Mouse (Mus musculus) CD4-positive, CD25-positive, alpha-beta regulatory T cell, adult 2 months (primary cell): ENCODE data around the gene Dtx3.

Experiments used
- DNase-seq: peaks from one replicate; pipeline ENCODE4 v3.0.0-alpha.2; 2012; ENCODE audit warnings: low read depth, low spot score

Gene Dtx3

DNA sequence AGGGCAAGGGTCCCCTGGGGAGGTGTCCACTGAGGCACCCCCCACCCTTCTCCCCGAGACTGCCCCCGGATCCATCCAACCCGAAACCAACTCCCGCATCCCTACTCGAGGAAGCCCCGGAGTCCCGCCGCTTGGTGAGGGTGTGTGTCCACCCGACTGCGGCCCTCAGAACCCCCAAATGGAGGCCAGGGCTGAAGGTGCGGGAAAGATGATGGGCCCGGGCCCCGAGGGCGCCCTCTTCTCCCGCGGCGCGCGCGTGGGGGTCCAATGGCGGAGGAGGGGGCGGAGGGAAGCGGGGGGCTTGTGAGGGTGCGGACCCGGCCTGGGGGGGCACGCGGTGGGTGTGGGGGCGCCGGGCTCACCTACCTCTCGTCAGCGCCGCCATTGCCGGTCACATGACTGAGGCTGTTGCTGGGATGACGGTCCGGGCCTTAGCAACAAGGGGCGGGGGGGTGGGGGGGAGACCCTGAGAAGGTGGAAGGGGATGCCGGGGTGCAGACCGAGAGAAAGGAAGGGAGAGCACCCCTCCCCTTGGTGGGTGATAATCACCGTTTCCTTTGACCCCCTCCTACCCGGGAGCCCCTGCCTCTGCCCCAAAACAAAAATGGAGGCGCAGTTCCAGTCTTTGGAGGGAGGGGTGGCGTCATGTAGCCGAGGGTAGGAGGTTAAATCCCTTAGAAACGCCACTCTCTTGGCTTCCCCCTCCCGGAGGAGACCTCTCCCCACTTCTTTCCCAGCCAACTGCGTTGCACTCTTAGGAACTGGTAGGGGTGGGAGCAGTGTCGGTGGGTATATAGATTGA is at the start of gene Dtx3:
Gene Dtx3, minus strand, starts transcription at position 401 of the 802 bp plus-strand sequence.
- DNase-seq = peak; percentile 66

DNA sequence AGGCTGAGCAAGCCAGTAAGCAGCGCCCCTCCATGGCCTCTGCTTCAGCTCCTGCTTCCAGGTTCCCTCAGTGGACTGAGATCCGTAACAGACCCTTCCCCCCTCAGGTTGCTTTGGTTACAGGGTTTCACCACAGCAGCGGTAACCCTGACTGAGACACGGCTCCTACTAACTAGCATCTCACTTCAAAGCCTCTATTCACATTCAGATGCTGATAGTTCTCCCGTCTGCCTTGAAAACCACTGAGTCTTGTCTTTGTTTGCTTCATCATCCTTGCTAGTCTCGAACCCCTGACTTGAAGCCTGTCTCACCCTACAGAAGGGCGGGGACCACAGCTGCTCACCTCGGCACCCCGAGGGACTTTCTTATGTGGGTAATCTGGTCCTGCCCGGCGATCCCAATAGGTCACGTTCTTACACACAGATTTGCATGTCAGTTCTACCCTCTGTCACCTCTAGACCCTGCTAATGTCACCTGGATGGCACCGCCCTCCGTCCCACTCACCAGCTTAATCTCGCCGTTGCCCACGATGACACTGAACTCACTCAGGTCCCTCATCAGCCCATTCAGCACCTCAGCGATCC is 42.8 kb upstream of the Dtx3 start:
- DNase-seq = no peak

DNA sequence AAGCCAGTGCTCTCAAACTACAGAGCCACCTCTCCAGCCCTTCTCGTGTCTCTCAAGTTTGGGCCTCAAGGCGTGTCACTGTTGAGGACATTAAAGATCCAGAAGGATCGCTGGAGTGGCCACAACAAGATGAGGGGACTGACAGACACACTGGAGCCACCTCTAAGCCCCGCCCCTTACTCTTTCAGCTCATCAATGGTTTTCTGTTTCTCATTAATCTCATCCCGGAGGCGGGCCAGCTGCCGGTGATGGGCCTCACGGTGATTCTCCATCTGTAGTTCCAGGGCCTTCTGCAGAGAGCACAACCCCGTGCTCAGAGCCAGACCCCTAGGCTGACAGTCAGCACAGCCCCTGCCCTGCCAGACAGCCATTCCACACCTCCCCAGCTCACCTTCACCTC is 41.0 kb upstream of the Dtx3 start:
- no peak for DNase-seq

DNA sequence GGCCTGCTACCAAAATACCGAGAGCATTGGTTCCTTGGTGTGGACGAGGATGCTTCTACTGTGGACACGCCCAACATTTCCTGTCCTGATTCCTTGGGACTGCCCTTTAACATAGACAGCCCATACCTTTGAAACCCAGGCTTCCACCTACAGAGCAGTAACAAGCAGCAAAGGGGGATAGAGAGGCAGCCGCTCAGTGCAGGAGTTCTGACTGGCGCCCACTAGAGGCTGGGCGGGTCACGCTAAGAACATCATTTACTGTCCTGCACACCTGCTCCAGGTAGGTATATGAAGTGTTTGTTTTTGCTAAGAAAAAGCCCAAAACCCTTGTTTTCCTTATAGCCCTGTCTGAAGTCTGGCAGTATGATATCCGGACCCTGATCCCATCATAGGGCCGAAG is 37.6 kb upstream of the Dtx3 start:
- peak; percentile 70 for DNase-seq

DNA sequence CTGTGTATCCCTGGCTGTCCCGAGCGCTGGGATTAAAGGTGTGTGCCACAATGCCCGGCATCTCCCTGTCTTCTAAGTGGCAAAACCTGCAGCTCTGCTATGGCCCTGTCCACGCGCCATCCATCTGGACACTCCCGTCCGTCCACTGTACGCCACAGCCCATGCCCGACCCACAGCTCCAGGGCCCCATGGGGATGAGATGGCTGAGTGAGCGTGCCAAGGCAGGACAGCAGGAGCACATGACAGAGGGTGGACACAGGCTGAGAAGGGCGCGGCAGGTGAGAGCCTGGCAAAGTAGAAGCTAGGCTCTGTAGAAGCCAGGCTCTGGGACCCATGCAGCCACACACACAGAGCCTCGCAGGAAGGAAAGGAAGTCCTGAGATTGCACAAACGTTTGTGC is 36.2 kb upstream of the Dtx3 start:
- DNase-seq = no peak

DNA sequence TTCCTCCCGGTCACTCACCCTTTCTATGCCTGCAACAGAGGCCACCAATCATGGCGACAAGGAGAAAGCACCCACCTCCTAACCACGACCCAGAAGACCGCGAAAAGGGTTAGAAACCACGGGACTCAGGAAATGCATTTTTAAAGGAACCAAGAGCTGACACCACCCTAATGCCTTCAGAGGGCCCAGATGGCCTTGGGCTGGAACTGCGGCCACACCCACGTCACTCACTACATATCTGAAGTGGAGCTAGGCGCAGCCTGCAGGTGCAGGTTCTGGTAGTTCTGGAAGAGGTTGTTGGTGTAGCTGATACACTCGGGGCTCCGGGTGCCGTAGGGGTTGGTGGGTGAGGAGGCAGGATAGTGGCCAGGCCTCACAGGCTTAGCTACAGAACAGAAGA is 35.2 kb upstream of the Dtx3 start:
- peak; percentile 19 for DNase-seq

DNA sequence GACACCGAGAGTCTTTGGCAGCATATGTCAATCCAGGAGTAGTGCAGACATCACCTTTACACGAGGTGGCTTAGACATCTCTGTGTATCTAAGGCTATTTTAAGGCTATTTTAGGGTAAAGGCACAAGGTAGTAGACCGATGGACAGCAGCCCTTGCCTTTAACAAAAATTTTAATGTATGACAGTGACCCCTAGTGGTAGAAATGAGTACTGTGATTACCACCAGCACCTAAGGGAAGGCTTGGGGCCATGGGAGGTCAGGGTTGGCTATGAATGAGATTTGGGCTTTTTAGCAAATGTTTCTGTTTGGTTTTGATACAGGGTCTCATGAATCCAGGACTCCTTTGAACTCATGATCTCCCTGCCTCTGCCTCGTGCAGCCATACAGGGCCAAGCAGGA is 33.4 kb upstream of the Dtx3 start:
- DNase-seq = peak; percentile 81

DNA sequence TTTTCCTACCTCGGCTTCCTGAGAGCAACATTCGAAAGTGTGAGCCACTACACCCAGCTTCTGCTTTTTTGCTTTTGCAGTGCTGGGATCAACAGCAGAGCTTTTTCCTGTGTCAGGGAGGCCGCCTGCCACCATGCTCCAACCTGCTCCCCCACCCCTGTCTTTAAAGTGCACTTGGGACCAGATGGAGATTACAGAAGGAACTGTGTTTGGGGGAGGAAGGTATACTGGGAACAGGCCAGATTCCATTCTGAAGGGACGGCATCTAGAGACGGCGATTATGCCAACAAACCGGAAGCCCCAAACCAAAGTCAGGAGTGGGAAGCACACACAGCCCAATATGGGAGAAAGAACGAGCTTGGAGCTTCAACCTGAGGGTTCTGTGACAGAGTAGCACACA is 31.6 kb upstream of the Dtx3 start:
- no peak for DNase-seq

DNA sequence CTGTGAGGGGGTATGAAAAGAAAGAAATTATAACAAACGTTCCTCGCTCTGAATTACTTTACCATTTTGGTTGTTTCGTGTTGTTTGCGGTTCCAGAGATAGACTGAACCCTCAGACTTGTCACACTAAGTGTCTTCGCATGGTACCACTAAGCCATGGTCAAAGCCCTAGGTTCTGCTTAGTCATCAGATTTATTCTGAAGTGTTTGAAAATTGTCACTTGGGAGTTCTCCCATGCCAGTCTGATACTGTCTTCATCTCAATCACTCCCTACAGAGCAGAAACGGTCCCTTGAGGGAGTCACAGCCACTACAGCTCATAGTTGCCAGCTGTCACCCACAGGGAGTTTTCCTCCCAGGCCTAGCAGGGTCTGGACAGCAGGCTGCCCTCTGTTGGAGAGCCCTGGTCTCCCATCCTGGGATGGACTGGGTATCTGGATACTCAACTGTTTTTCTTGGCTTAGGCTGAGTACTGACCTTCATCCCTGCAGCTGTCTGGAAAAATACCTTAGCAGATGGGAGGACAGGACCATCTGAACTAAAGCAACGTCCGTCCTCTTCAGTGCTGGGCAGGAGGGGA is 30.9 kb upstream of the Dtx3 start:
- no peak for DNase-seq

DNA sequence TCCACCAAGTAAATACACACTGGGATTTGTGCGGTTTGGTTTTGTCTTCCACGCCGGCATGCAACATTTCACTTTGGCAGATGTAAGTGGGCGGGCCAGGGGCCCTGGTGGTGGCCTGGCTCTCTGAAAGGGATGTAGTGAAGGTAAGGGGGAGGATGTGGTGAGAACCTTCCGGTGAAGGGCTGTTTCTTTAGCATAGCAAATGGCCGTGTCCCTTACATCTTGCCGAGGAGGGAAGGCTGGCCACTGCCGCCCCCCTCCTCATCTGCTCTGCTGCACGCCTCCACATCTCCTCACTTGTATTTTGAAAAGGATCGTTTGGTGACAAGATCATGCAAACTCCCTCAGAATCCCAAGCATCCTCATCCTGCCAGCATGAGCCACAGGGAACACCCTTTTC is 30.2 kb upstream of the Dtx3 start:
- DNase-seq = peak; percentile 73

DNA sequence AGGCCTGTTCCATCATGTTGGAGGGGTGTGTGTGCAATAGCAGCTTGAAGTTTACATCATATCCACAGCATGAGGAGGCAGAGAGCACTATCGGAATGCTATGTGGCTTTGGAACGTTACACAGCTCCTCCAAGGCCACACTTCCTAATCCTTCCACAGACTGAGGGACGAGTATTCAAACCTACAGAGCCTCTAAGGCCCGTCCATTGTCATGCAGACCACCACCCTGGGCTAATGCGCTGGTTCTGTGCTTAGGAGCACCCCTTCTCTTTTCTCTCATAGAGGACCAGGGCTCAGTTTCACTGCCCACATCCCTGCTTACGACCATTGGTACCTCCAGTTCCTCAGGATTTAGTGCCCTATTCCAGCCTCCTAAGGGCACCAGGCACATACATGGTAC is 29.7 kb upstream of the Dtx3 start:
- DNase-seq = no peak

DNA sequence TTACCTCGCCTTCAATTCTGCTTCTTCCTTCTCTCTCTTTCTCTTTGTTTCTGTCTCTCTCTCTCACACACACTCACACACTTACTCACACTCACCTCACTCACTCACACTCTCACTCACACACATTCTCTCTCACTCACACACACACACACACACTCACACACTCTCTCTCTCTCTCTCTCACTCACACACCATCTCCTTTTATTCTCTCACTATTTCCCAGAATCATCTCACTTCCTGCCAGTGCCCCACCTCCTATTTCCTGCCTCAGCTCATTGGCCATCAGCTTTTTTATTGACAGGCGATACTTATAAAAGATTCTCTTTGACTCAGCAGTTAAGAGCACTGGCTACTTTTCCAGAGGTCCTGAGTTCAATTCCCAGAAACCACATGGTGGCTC is 22.8 kb upstream of the Dtx3 start:
- DNase-seq = peak; percentile 36

DNA sequence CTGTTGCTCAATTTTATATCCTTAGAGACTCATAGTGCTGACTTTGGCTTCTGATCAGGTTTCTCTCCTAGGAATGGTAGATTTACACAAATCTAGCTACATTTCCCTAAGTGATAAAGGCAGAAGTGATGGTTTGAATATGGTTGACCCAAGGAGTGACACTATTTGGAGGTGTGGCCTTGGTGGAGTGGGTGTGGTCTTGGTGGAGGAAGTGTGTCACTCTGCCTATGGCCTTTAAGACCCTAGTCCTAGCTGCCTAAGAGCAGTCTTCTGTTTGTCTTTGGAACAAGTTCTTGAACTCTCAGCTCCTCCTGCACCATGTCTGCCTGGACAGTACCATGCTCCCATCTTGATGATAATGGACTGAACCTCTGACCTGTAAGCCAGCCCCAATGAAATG is 21.6 kb upstream of the Dtx3 start:
- DNase-seq = no peak

DNA sequence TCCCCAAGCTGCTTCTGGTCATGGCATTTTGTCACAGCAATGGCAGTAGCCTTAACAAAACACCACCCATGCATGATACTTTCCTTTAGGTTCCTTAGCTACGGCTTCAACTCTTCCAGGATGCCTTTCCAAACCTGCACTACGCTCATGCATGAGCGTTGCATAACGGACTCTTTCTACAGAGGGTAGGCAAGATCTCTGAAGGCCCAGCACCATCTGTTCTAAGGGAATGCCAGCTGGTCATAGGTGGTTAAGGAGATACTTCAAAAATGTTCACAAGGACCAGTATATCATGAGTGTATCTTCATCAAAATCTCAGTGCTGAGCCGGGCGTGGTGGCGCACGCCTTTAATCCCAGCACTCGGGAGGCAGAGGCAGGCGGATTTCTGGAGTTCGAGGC is 20.9 kb upstream of the Dtx3 start:
- no peak for DNase-seq

DNA sequence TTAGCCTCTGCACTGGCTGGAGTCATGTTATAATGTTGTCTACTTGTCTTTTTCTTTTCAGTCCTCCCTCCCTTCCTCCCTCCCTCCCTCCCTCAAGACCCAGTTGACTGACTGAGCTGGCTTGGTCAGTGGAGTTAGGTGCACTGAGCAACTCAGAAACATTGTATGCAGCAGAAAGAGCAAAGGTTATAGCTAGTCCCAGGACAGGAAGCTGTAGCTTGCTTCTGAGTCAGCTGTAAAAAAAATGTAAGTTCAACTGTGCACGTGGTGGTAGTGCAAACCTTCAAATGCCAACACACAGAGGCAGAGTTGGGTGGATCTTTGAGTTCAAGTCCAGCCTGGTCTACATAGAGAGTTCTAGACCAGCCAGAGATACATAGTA is 18.9 kb upstream of the Dtx3 start:
- DNase-seq = no peak

DNA sequence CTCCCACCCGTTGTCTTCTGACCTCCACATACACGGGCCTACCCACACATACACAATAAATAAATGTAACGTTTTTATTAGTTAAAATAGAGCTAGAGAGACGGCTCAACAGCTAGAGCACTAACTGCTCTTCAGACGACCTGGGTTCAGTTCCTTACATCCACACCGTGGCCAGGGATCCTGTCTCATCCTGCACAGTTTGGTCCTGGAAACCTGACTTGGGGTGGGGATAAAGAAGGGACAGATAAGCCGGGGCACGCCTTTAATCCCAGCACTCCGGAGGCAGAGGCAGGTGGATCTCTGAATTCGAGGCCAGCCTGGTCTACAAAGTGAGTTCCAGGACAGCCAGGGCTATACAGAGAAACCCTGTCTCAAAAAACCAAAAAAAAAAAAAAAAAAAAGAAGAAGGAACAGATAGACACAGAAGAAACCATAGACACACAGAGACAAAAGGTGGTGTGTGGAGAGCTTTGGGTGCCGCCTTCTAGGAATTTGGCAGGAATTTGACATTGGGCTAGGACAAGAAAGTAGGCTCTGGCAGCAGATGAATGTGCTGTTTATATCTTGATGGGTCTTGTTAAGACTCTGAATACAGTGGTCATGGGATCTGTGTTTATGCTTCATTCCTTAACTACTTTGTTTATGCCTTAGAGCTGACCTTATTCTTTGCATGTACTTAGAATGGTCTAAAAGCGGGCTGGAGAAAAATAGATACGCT is 18.3 kb upstream of the Dtx3 start:
- DNase-seq = no peak

DNA sequence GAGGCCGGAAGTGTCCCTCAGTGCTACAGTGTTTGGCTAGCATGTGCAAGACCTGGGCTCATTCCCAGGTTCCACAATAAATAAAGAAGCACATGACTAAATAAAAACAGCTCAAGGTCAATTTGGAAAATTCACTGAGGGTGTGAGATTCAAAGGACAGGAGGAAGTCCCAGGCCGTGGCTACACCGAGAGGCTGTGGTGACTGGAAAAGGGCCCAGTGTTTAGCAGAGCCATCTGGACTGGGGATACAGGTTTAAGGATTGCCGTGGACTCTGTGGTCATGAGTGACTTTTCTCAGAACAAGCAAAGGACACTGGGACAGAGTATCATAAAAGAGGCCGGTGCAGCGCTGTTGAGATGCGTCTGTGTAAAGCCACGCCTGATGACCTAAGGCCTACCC is 17.7 kb upstream of the Dtx3 start:
- DNase-seq = no peak

DNA sequence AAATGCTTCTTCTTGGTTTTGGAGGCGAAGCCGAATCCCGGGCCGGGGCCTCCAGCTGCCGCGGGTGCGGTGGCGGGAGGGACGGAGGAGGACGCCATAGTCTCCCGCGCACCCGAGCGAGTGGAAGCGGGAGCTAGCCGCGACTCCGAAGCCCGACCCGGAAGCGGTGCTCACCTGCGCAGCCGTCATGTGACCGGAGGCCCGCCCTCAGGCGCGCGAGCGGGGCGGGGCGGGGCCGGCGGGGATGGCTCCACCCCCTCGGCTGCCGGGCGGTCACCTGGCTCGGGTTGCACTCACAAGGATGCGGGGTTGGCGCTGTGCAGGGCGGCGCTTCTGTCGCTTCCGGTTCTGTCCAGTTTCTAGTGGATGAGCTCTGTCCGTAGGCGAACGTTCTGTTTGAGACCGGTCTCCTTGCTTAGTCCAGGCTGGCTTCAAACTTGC is 15.9 kb upstream of the Dtx3 start, which contains the start of gene Pip4k2c:
Gene Pip4k2c, minus strand, starts transcription at position 172 of the 441 bp plus-strand sequence.
- peak; percentile 95 for DNase-seq

DNA sequence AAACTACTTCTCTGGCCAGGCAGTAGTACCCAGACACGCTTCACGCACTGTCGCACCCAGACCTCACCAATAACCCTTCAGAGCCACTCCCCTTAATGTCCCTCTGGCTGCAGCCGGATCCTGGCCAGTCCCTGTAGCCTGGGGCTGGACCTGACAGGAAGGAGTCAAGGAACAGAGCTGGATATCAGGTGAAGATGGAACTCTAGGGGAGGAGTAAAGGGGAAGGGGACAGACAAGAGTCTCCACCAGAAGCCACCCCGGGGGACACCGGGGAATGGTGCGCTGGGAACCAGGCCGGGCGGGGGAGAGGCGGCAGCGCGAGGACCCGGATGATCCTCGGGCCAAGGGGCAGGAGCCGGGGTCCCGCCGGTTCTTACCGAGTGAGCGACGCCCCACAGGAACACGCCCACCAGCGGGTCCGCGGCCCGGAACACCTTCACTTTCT is 15.5 kb upstream of the Dtx3 start:
- DNase-seq = no peak

DNA sequence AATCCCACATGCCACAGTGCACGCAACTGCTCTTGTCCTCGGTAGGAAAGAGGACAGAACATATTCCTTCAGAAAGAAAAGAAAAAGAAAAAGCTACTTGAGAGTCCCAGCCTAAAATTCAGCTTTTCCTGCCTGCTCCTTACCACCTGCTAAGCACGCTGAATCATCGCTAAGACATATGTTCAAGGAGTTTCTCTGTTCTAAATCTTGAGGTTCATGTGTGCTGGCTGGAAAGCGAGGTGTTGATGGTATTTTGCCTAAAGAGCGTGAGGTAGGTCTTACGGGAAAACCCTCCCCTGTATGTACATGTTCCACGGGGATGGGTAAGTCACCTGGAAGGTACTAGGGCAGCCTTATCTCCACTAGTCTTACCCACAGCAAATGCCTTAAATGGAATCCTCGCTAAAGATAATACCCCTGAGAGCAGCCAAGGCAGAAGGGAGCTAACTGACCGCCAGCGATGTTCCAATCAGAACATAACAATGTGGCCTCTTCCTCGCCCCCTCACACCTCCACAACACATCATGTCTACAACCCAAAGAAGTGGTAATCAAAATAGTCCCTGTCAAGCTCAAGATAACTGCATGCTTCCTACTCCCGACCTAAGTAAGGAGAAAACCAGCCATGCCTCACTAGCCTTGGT is 14.5 kb upstream of the Dtx3 start:
- no peak for DNase-seq

DNA sequence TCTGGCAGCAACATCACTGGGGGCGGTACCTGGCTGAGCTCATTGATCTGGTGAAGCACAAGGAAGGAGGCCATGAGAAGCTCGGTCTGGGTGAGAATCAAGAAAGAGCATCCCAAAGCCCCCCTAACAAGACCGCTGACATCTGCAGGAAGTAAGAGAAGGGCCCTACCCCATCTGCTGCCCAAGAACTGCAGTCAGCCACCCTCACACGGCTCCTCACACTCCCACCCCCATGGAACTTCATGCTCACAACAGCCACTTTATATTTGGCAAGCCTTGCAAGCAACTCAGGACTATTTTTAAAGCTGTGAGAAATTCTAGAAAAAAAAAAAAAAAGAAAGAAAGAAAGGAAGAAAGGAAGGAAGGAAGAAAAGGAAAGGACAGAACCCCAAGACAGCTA is 13.4 kb upstream of the Dtx3 start:
- no peak for DNase-seq

DNA sequence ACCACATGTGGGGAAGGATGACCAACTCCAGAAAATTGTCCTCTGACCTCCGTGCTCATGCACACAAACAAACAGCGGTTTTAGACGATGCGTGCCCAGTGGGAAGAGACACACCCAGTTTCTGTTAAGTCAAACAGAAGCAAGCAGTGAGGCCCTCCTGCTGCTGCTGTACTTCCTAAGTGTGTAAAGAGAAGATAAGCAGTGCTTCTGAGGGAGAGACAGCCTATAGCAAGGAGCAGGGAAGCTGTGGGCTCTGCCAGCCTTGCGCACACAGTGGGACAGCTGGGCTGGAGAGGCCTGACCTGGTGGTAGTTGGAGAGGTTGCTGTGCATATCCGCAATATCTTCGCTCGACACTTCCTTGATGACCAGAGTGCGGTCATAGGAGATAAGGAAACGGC is 9.8 kb upstream of the Dtx3 start:
- no peak for DNase-seq
